In genomic region chr11:70055618-70056214, GRCm38 (mm10) we compare ENCODE assay signal across 8 mouse cellular contexts. TPM values are rescaled to one million over a fixed set of nuclear protein-coding genes. Genes with fewer than 3 reads are reported as not detected.
DNase-seq lines count a peak whose midpoint lies in the region; ATAC-seq and TF ChIP-seq lines count a peak whose summit lies in the region.

No protein-coding gene starts in this region.

- 29% methylated on average over 17 of the region's 18 CpGs for WGBS in hindbrain, embryonic 15.5 days
- 25% methylated on average over 18 of the region's 18 CpGs for WGBS in midbrain, embryonic 11.5 days
- 38% methylated on average over 18 of the region's 18 CpGs for WGBS in spleen, adult 2 months

- H3K27ac ChIP-seq in gastrocnemius, adult 2 months, result no peak overlapping the region
- H3K27ac ChIP-seq in hindbrain, embryonic 15.5 days (replicated peaks), result no peak overlapping the region
- no peak overlapping the region for H3K27ac ChIP-seq in midbrain, embryonic 11.5 days (ENCODE audit: low read depth, low read length)
- H3K27ac ChIP-seq in spleen, adult 2 months (ENCODE audit: insufficient read depth, low read length), result no peak overlapping the region

- peak; percentile 91 for TF ChIP-seq CTCF in gastrocnemius, adult 2 months (IDR thresholded peaks at IDR 0.05)
- TF ChIP-seq CTCF in spleen, adult 2 months (IDR thresholded peaks at IDR 0.05; ENCODE audit: extremely low read depth, insufficient read depth, insufficient read length, insufficient replicate concordance), result peak; percentile 79; the same call in 1 of the 2 replicates

- H3K9ac ChIP-seq in hindbrain, embryonic 15.5 days, result no peak overlapping the region
- H3K9ac ChIP-seq in midbrain, embryonic 11.5 days (ENCODE audit: low read length), result no peak overlapping the region

- TF ChIP-seq POLR2A in spleen, adult 2 months (IDR thresholded peaks at IDR 0.05; ENCODE audit: low read depth, low read length), result no peak

- H3K27me3 ChIP-seq in hindbrain, embryonic 15.5 days, result no peaks in the 10 kb centered on the region
- no peaks in the 10 kb centered on the region for H3K27me3 ChIP-seq in midbrain, embryonic 11.5 days (ENCODE audit: control insufficient read depth, insufficient read depth, low read length)
- H3K27me3 ChIP-seq in spleen, adult 2 months (ENCODE audit: control insufficient read depth, insufficient read depth, low read length), result no peaks in the 10 kb centered on the region

- no peaks in the 10 kb centered on the region for H3K9me3 ChIP-seq in hindbrain, embryonic 15.5 days
- no peaks in the 10 kb centered on the region for H3K9me3 ChIP-seq in midbrain, embryonic 11.5 days (ENCODE audit: control insufficient read depth, low read length)

- H3K4me3 ChIP-seq in gastrocnemius, adult 2 months, result 0 out of 2 replicates have a peak overlapping the region, but pooled peaks have one; percentile 32
- no peak overlapping the region for H3K4me3 ChIP-seq in hindbrain, embryonic 15.5 days
- no peak overlapping the region for H3K4me3 ChIP-seq in midbrain, embryonic 11.5 days (ENCODE audit: low read depth, low read length)
- H3K4me3 ChIP-seq in spleen, adult 2 months (ENCODE audit: extremely low read depth, insufficient read depth, insufficient read length), result no peak overlapping the region

- H3K4me1 ChIP-seq in hindbrain, embryonic 15.5 days (replicated peaks), result peaks cover 4% of the 10 kb centered on the region
- H3K4me1 ChIP-seq in midbrain, embryonic 11.5 days (ENCODE audit: control insufficient read depth, insufficient read depth, low read length), result 0 out of 2 replicates have a peak, but pooled peaks cover 3% of the 10 kb centered on the region
- H3K4me1 ChIP-seq in spleen, adult 2 months (ENCODE audit: control insufficient read depth, insufficient read depth, insufficient read length), result no peaks in the 10 kb centered on the region

- ATAC-seq in frontal cortex, adult (ENCODE audit: low TSS enrichment), result no peak
- ATAC-seq in hindbrain, embryonic 15.5 days (ENCODE audit: low FRiP score, low read depth), result peak; percentile 54; the same call in 1 of the 2 replicates
- peak; percentile 24; the same call in 1 of the 2 replicates for ATAC-seq in midbrain, embryonic 11.5 days (ENCODE audit: low FRiP score)

- peak; percentile 49 to 56 for DNase-seq in frontal cortex, postnatal 25 days (ENCODE audit: low spot score in 2 of 2)
- DNase-seq in cerebellum, postnatal 10 days, result peak; percentile 88 to 91
- peak; percentile 73 for DNase-seq in gastrocnemius, adult 2 months
- DNase-seq in left cerebral cortex, postnatal 4 days, result peak; percentile 75
- DNase-seq in midbrain, embryonic 11.5 days (ENCODE audit: low spot score, missing footprints), result peak; percentile 99
- peak; percentile 21 to 66 for DNase-seq in spleen, adult 2 months (ENCODE audit: low read depth in 1 of 2, low spot score in 2 of 2)

- H3K36me3 ChIP-seq in hindbrain, embryonic 15.5 days, result no peaks in the 10 kb centered on the region
- no peaks in the 10 kb centered on the region for H3K36me3 ChIP-seq in midbrain, embryonic 11.5 days (ENCODE audit: control insufficient read depth, insufficient read depth, low read length)
- H3K36me3 ChIP-seq in spleen, adult 2 months (ENCODE audit: control insufficient read depth, insufficient read depth, low read length), result no peaks in the 10 kb centered on the region

- intact Hi-C loops in gastrocnemius, adult 2 months (cut with DNase I), result loop anchor here (2.0 kb wide), 1 partner anchor 157 kb away; the partner anchor contains the start of gene Slc16a11
- intact Hi-C loops in left cerebral cortex, postnatal 4 days (cut with DNase I), result loop anchor here (5.0 kb wide), 1 partner anchor 157 kb away; the partner anchor contains the start of gene Slc16a11

- peak overlapping the region; percentile 29 for H3K4me2 ChIP-seq in hindbrain, embryonic 15.5 days
- peak overlapping the region; percentile 14; the same call in 1 of the 2 replicates for H3K4me2 ChIP-seq in midbrain, embryonic 11.5 days

RNA-seq across cellular contexts. Expression of gene Asgr1, which starts 1.8 kb away (rescaled TPM):
- total RNA-seq in gastrocnemius, adult 2 months (2021), result not detected
- polyA plus RNA-seq in hindbrain, embryonic 15.5 days (2015; fragmentation: Nextera tagmentation; extraction: Ambion mirVana), result 2.8 and 4.7 TPM in 2 replicates
- 1 to 10 TPM; 3.7 to 3.9 TPM for total RNA-seq in left cerebral cortex, postnatal 4 days (2021)
- polyA plus RNA-seq in midbrain, embryonic 11.5 days (2014; fragmentation: Nextera tagmentation; extraction: Ambion mirVana), result 0.23 and 0.51 TPM in 2 replicates
- 0.09 TPM in 1 of 2 replicates, not detected in the other for polyA plus RNA-seq in spleen, adult 2 months (2012; rRNA removed)

RNA-seq across cellular contexts. Expression of gene Asgr2, which starts 36.7 kb away (rescaled TPM):
- under 1 TPM; 0.22 to 0.31 TPM for total RNA-seq in gastrocnemius, adult 2 months (2021)
- polyA plus RNA-seq in hindbrain, embryonic 15.5 days (2015; fragmentation: Nextera tagmentation; extraction: Ambion mirVana), result not detected in 2 replicates
- total RNA-seq in left cerebral cortex, postnatal 4 days (2021), result not detected
- not detected in 2 replicates for polyA plus RNA-seq in midbrain, embryonic 11.5 days (2014; fragmentation: Nextera tagmentation; extraction: Ambion mirVana)
- polyA plus RNA-seq in spleen, adult 2 months (2012; rRNA removed), result 0.45 and 0.51 TPM in 2 replicates

RNA-seq across cellular contexts. Expression of gene Dlg4, which starts 39.0 kb away (rescaled TPM):
- 1 to 10 TPM; 3.2 to 5.2 TPM for total RNA-seq in gastrocnemius, adult 2 months (2021)
- polyA plus RNA-seq in hindbrain, embryonic 15.5 days (2015; fragmentation: Nextera tagmentation; extraction: Ambion mirVana), result 23.8 and 24.1 TPM in 2 replicates
- 100 to 1,000 TPM; 496 to 497 TPM for total RNA-seq in left cerebral cortex, postnatal 4 days (2021)
- 11.2 and 15.2 TPM in 2 replicates for polyA plus RNA-seq in midbrain, embryonic 11.5 days (2014; fragmentation: Nextera tagmentation; extraction: Ambion mirVana)
- polyA plus RNA-seq in spleen, adult 2 months (2012; rRNA removed), result 10.3 and 13.3 TPM in 2 replicates

RNA-seq across cellular contexts. Expression of gene Acadvl, which starts 40.5 kb away (rescaled TPM):
- 100 to 1,000 TPM; 266 to 502 TPM for total RNA-seq in gastrocnemius, adult 2 months (2021)
- 58.0 and 62.2 TPM in 2 replicates for polyA plus RNA-seq in hindbrain, embryonic 15.5 days (2015; fragmentation: Nextera tagmentation; extraction: Ambion mirVana)
- total RNA-seq in left cerebral cortex, postnatal 4 days (2021), result 10 to 100 TPM; 44.8 to 45.0 TPM
- polyA plus RNA-seq in midbrain, embryonic 11.5 days (2014; fragmentation: Nextera tagmentation; extraction: Ambion mirVana), result 46.5 and 47.8 TPM in 2 replicates
- polyA plus RNA-seq in spleen, adult 2 months (2012; rRNA removed), result 29.5 and 37.0 TPM in 2 replicates

RNA-seq across cellular contexts. Expression of gene Dvl2, which starts 55.3 kb away (rescaled TPM):
- total RNA-seq in gastrocnemius, adult 2 months (2021), result 1 to 10 TPM; 3.6 to 5.0 TPM
- polyA plus RNA-seq in hindbrain, embryonic 15.5 days (2015; fragmentation: Nextera tagmentation; extraction: Ambion mirVana), result 26.4 and 28.7 TPM in 2 replicates
- total RNA-seq in left cerebral cortex, postnatal 4 days (2021), result 10 to 100 TPM; 38.8 to 40.1 TPM
- polyA plus RNA-seq in midbrain, embryonic 11.5 days (2014; fragmentation: Nextera tagmentation; extraction: Ambion mirVana), result 29.0 and 30.0 TPM in 2 replicates
- polyA plus RNA-seq in spleen, adult 2 months (2012; rRNA removed), result 21.4 and 22.3 TPM in 2 replicates

Comparison
In these comparisons a context has a peak if more than half of its experiments do, and no peak if none do; other contexts are left out.
1. DNase-seq: peak in every context shown above with its lines; median percentile 99 in midbrain, embryonic 11.5 days; 90 in cerebellum, postnatal 10 days; 75 in left cerebral cortex, postnatal 4 days; 73 in gastrocnemius, adult 2 months; 52 in frontal cortex, postnatal 25 days; 44 in spleen, adult 2 months.